Mouse (Mus musculus): ENCODE measurements around the gene Ccdc47. TPM values are rescaled to one million over a fixed set of nuclear protein-coding genes. Genes with fewer than 3 reads are reported as not detected.

The Ccdc47 gene
- polyA plus RNA-seq, 1 experiment, result 119 TPM

DNA sequence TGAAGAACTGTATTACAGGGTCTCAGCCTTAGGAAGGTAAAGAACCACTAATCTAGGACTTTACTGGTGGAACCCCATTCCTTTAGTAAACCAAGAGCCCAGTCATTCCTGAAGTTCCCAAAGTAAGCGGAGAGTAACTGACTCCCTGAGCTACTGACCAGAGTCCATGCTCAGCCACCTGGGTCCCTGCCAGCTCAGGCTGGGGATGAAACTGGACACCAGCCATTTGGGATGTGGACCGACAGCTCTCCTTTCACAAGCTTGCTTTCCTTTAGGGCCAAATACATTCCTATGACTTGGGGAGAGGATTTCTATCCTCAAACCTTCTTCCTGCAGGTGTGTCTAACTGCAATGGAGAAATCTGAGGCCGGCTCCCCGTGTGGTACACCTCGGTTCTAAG, 41.8 kb downstream of the Ccdc47 start:
- TF ChIP-seq EP300 (IDR thresholded peaks at IDR 0.05; ENCODE audit: insufficient read depth, low read depth, low read length) (no peak), CTCF (IDR thresholded peaks at IDR 0.05; ENCODE audit: low read depth, low read length) (no peak), POLR2A (IDR thresholded peaks at IDR 0.05; ENCODE audit: insufficient read depth, low read length) (no peak)
- Histone ChIP-seq H3K4me1 (ENCODE audit: control insufficient read depth, insufficient read depth, low read length) (no peaks in the 10 kb centered on the region), H3K9ac (ENCODE audit: low read depth, poor library complexity, severe bottlenecking) (no peak overlapping the region), H3K27ac (ENCODE audit: insufficient read depth, low read length) (no peak overlapping the region), H3K36me3 (ENCODE audit: control insufficient read depth, insufficient read depth, low read length, poor library complexity, severe bottlenecking) (0 out of 2 replicates have a peak, but pooled peaks cover 3% of the 10 kb centered on the region), H3K4me3 (ENCODE audit: low read depth, low read length) (no peak overlapping the region), H3K9me3 (replicated peaks; ENCODE audit: control insufficient read depth, insufficient read depth, low read length, poor library complexity, severe bottlenecking) (no peaks in the 10 kb centered on the region), H3K27me3 (ENCODE audit: control insufficient read depth, insufficient read depth, low read length, poor library complexity, severe bottlenecking) (no peaks in the 10 kb centered on the region)

DNA sequence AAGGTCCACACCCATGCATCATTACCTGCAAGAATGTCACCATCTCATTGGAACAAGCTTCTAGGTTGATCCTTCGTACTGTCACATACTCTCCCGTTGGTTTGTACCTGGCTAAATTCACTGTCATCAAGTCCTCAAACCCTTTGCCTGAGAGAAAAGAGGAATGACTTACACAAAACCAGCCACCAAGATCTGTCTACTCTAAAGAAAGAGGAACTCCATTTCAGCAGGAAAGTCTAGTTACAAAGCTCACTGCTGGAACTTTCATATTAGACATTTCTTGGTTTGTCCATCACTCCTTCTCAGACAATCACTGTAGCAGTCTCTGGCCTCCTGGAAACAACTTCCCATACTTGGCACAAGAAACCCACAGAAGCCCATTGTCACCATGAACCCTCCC, 42.9 kb downstream of the Ccdc47 start:
- H3K4me3 ChIP-seq (ENCODE audit: low read depth, low read length), result no peak overlapping the region
- H3K9ac ChIP-seq (ENCODE audit: low read depth, poor library complexity, severe bottlenecking), result no peak overlapping the region
- 0 out of 2 replicates have a peak, but pooled peaks cover 3% of the 10 kb centered on the region for H3K36me3 ChIP-seq (ENCODE audit: control insufficient read depth, insufficient read depth, low read length, poor library complexity, severe bottlenecking)
- H3K27ac ChIP-seq (ENCODE audit: insufficient read depth, low read length), result no peak overlapping the region
- TF ChIP-seq POLR2A (IDR thresholded peaks at IDR 0.05; ENCODE audit: insufficient read depth, low read length) (no peak), EP300 (IDR thresholded peaks at IDR 0.05; ENCODE audit: insufficient read depth, low read depth, low read length) (no peak), CTCF (IDR thresholded peaks at IDR 0.05; ENCODE audit: low read depth, low read length) (no peak)
- H3K4me1 ChIP-seq (ENCODE audit: control insufficient read depth, insufficient read depth, low read length), result no peaks in the 10 kb centered on the region
- H3K9me3 ChIP-seq (replicated peaks; ENCODE audit: control insufficient read depth, insufficient read depth, low read length, poor library complexity, severe bottlenecking), result no peaks in the 10 kb centered on the region
- no peaks in the 10 kb centered on the region for H3K27me3 ChIP-seq (ENCODE audit: control insufficient read depth, insufficient read depth, low read length, poor library complexity, severe bottlenecking)

DNA sequence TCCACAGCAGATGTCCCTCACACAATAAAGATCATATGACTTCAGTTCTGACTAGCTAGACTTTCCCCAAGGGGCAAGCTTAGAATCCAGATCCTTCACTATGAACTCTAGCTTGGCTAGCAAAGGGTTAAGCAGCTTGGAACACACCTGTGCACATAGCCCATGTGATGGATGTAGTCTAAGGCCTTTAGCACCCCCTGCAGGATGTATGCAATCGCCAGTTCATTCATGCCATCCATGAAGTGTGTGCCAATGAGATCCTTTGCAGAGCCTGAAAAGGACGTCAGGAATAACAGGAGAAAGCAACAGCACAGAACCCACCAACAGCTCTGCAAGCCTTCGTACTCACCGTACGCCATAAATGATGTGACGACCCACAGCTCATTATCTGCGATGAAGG, 45.3 kb downstream of the Ccdc47 start:
- Histone ChIP-seq H3K4me1 (ENCODE audit: control insufficient read depth, insufficient read depth, low read length) (no peaks in the 10 kb centered on the region), H3K9me3 (replicated peaks; ENCODE audit: control insufficient read depth, insufficient read depth, low read length, poor library complexity, severe bottlenecking) (no peaks in the 10 kb centered on the region), H3K36me3 (ENCODE audit: control insufficient read depth, insufficient read depth, low read length, poor library complexity, severe bottlenecking) (peaks cover 5% of the 10 kb centered on the region; the same call in 1 of the 2 replicates), H3K4me3 (ENCODE audit: low read depth, low read length) (no peak overlapping the region), H3K27me3 (ENCODE audit: control insufficient read depth, insufficient read depth, low read length, poor library complexity, severe bottlenecking) (no peaks in the 10 kb centered on the region), H3K27ac (ENCODE audit: insufficient read depth, low read length) (no peak overlapping the region), H3K9ac (ENCODE audit: low read depth, poor library complexity, severe bottlenecking) (no peak overlapping the region)
- TF ChIP-seq CTCF (IDR thresholded peaks at IDR 0.05; ENCODE audit: low read depth, low read length) (peak; percentile 28), EP300 (IDR thresholded peaks at IDR 0.05; ENCODE audit: insufficient read depth, low read depth, low read length) (no peak)

DNA sequence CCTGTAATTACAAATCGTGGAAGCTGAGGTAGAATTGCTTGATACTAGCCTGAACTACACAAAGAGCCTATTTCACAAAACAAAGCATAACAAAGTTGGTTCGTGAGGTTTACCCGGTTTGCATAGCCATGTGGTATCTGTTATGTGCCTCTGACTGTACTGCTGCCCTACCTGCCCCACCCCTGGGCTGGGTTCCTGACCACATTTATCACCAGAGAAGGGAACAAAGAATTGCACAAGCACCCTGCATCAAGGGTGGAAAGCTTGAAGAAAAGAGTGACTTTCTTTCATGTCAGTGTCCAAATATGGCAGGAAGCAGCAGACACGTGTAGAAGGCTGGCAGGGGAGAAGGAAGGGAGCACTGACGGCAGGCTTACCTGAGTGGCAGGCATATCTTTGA, 48.7 kb downstream of the Ccdc47 start:
- Histone ChIP-seq H3K9ac (ENCODE audit: low read depth, poor library complexity, severe bottlenecking) (no peak overlapping the region), H3K27me3 (ENCODE audit: control insufficient read depth, insufficient read depth, low read length, poor library complexity, severe bottlenecking) (no peaks in the 10 kb centered on the region), H3K36me3 (ENCODE audit: control insufficient read depth, insufficient read depth, low read length, poor library complexity, severe bottlenecking) (peaks cover 5% of the 10 kb centered on the region; the same call in 1 of the 2 replicates), H3K27ac (ENCODE audit: insufficient read depth, low read length) (no peak overlapping the region), H3K9me3 (replicated peaks; ENCODE audit: control insufficient read depth, insufficient read depth, low read length, poor library complexity, severe bottlenecking) (no peaks in the 10 kb centered on the region), H3K4me3 (ENCODE audit: low read depth, low read length) (no peak overlapping the region), H3K4me1 (ENCODE audit: control insufficient read depth, insufficient read depth, low read length) (no peaks in the 10 kb centered on the region)
- TF ChIP-seq CTCF (IDR thresholded peaks at IDR 0.05; ENCODE audit: low read depth, low read length) (no peak), POLR2A (IDR thresholded peaks at IDR 0.05; ENCODE audit: insufficient read depth, low read length) (no peak), EP300 (IDR thresholded peaks at IDR 0.05; ENCODE audit: insufficient read depth, low read depth, low read length) (no peak)

DNA sequence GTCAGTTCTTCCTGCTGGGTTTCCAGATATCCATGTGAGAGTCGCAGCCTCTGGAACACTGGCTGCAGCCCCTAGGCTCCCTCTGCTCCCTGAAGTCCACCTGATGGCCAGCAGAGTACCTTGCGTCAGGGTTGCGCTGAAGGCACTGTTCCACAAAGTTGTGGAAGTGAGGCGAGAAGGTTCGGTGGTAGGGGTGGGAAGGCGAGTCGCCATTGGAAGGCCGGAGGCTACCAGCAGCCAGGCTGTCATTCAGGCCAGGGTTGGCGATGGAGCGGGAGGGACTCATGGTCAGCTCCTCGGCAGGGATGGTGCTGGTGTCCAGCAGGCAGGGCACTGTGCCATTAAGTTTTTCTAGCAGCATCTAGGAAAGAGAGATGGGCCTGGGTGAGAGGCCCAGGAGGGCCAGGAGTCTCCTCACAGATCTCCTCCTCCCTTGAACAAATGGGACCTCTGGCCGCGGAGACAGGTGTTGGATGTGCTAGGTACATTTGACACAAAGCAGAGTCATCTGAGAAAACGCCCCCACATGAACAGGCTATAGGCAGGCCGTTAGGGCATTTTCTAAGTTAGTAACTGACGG, 51.5 kb downstream of the Ccdc47 start:
- no peak overlapping the region for H3K4me3 ChIP-seq (ENCODE audit: low read depth, low read length)

DNA sequence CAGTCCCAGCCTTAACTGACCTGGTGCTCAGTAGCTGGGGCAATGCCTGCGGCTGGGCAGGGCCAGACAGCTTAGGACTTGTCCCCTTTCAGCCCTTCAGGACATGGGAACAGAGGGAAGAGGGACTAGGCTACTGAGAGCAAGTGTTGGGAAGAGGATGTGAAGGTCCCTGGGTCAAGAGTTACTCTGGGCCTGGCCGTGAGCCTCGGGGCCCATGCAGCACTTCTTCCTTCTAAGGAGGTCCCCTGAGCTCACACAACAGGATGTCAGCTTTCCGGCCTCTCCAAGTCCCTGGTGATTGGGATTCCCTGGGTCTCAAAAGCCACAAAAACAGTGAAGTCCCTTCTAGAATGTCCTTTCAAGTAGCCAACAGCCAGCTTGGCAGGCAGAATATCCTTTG, 52.6 kb downstream of the Ccdc47 start:
- Histone ChIP-seq H3K9ac (ENCODE audit: low read depth, poor library complexity, severe bottlenecking) (no peak overlapping the region), H3K4me3 (ENCODE audit: low read depth, low read length) (no peak overlapping the region), H3K27ac (ENCODE audit: insufficient read depth, low read length) (no peak overlapping the region), H3K4me1 (ENCODE audit: control insufficient read depth, insufficient read depth, low read length) (no peaks in the 10 kb centered on the region), H3K36me3 (ENCODE audit: control insufficient read depth, insufficient read depth, low read length, poor library complexity, severe bottlenecking) (peaks cover 2% of the 10 kb centered on the region; the same call in 1 of the 2 replicates), H3K9me3 (replicated peaks; ENCODE audit: control insufficient read depth, insufficient read depth, low read length, poor library complexity, severe bottlenecking) (no peaks in the 10 kb centered on the region), H3K27me3 (ENCODE audit: control insufficient read depth, insufficient read depth, low read length, poor library complexity, severe bottlenecking) (no peaks in the 10 kb centered on the region)
- TF ChIP-seq CTCF (IDR thresholded peaks at IDR 0.05; ENCODE audit: low read depth, low read length) (no peak), POLR2A (IDR thresholded peaks at IDR 0.05; ENCODE audit: insufficient read depth, low read length) (no peak), EP300 (IDR thresholded peaks at IDR 0.05; ENCODE audit: insufficient read depth, low read depth, low read length) (no peak)

More for the DNA sequence above, 51.5 kb downstream of the Ccdc47 start:
- no peaks in the 10 kb centered on the region for H3K4me1 ChIP-seq (ENCODE audit: control insufficient read depth, insufficient read depth, low read length)
- H3K9me3 ChIP-seq (replicated peaks; ENCODE audit: control insufficient read depth, insufficient read depth, low read length, poor library complexity, severe bottlenecking), result no peaks in the 10 kb centered on the region
- H3K9ac ChIP-seq (ENCODE audit: low read depth, poor library complexity, severe bottlenecking), result no peak overlapping the region
- H3K27ac ChIP-seq (ENCODE audit: insufficient read depth, low read length), result no peak overlapping the region
- TF ChIP-seq POLR2A (IDR thresholded peaks at IDR 0.05; ENCODE audit: insufficient read depth, low read length), result no peak
- no peaks in the 10 kb centered on the region for H3K27me3 ChIP-seq (ENCODE audit: control insufficient read depth, insufficient read depth, low read length, poor library complexity, severe bottlenecking)
- H3K36me3 ChIP-seq (ENCODE audit: control insufficient read depth, insufficient read depth, low read length, poor library complexity, severe bottlenecking), result peaks cover 2% of the 10 kb centered on the region; the same call in 1 of the 2 replicates
